Mouse (Mus musculus) spleen, postnatal 14 days (tissue): Measurements from ENCODE around the gene Pprc1.

Source experiments
- DNase-seq, 2 experiments: peaks; one replicate each; pipeline ENCODE4 v3.0.0; 2021 to 2022; ENCODE audit warnings: low spot score in 2 of 2

Gene Pprc1

GRCm38 (mm10) chr19:46119458-46119857 is 74.8 kb downstream of the Pprc1 start:
- DNase-seq, result no peak

GRCm38 (mm10) chr19:46120872-46121271 is 76.2 kb downstream of the Pprc1 start:
- no peak for DNase-seq
